Mouse (Mus musculus) hindbrain, embryonic 16.5 days (tissue): ENCODE measurements around the gene Ptprh. TPM values are rescaled to one million over a fixed set of nuclear protein-coding genes. Genes with fewer than 3 reads are reported as not detected.

Experiments used
- ATAC-seq: fragments of 200-750 bp; cut with Nextera tagmentation; 2 replicates; pipeline ENCODE4 v1.8.0; 2017; ENCODE audit warnings: moderate TSS enrichment, moderate library complexity
- H3K27ac ChIP-seq: fragments of 300-500 bp; sonication (generic); 2 replicates; pipeline ENCODE4 v1.5.1; 2014; ENCODE audit warnings: low read depth, mild to moderate bottlenecking, control low read depth, low read length, moderate library complexity
- H3K27me3 ChIP-seq: fragments of 300-500 bp; sonication (generic); replicated peaks from 2 replicates; pipeline ENCODE4 v1.6.1; 2014; ENCODE audit warnings: low read length; ENCODE audit not compliant: control insufficient read depth, insufficient read depth
- H3K36me3 ChIP-seq: fragments of 300-500 bp; sonication (generic); 2 replicates; pipeline ENCODE4 v1.6.1; 2014; ENCODE audit warnings: mild to moderate bottlenecking, low read length, moderate library complexity, mixed read lengths; ENCODE audit not compliant: control insufficient read depth, insufficient read depth
- H3K4me1 ChIP-seq: fragments of 300-500 bp; sonication (generic); 2 replicates; pipeline ENCODE4 v1.6.1; 2014; ENCODE audit warnings: low read depth, low read length; ENCODE audit not compliant: control insufficient read depth, insufficient read depth
- H3K4me2 ChIP-seq: fragments of 300-500 bp; sonication (generic); 2 replicates; pipeline ENCODE4 v1.6.1; 2014; ENCODE audit warnings: mild to moderate bottlenecking, low read length, control low read depth, moderate library complexity
- H3K4me3 ChIP-seq: fragments of 300-500 bp; sonication (generic); 2 replicates; pipeline ENCODE4 v1.5.1; 2014; ENCODE audit warnings: mild to moderate bottlenecking, low read length, control low read depth, moderate library complexity
- H3K9ac ChIP-seq: fragments of 300-500 bp; sonication (generic); 2 replicates; pipeline ENCODE4 v1.6.1; 2014; ENCODE audit warnings: low read depth, mild to moderate bottlenecking, control low read depth, low read length, moderate library complexity
- H3K9me3 ChIP-seq: fragments of 300-500 bp; sonication (generic); 2 replicates; pipeline ENCODE4 v1.6.1; 2014; ENCODE audit warnings: mild to moderate bottlenecking, low read length, moderate library complexity; ENCODE audit not compliant: control insufficient read depth
- WGBS: fragments of 180-500 bp; shearing (Covaris S2); extraction: QIAGEN DNeasy Blood & Tissue Kit; methylation state at CpG from one replicate; pipeline ENCODE4 v1.1.7; 2014; 5-methylcytosine and 5-hydroxymethylcytosine counted together
- polyA plus RNA-seq: library from polyadenylated mRNA; unstranded; fragments of >200 nt; fragmentation: Nextera tagmentation; extraction: Ambion mirVana; gene quantifications from 2 replicates; pipeline ENCODE4 v1.2.1, GENCODE M21; 2015

Gene Ptprh
- polyA plus RNA-seq, 1 experiment from 2014 or later, result 1.1 TPM

DNA sequence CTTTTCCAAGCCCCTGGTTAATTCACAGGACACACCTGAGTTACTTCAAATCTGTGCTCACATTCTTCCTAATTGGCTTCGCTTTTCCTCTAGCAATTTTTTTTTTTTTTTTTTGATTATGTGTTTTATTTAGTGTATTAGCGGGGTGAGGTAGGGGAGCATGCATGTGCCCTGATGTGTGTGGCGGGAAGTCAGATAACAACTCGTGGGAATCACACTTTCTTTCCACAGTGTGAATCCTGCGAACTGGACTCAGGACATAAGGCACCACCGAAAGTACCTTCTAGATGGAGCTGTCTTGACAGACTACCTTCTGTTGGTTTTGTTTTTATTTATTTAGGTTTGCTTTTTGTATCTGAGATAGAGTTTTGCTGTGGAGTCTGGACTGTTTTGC, 46.7 kb downstream of the Ptprh start:
- WGBS, result 72% methylated on average over 6 of the region's 6 CpGs
- no peak; the same call in 1 of the 2 replicates for ATAC-seq
- Histone ChIP-seq H3K4me2 (peak overlapping the region; percentile 50), H3K9me3 (no peaks in the 10 kb centered on the region), H3K36me3 (no peaks in the 10 kb centered on the region), H3K27me3 (no peaks in the 10 kb centered on the region), H3K9ac (0 out of 2 replicates have a peak overlapping the region, but pooled peaks have one; percentile 3), H3K4me1 (no peaks in the 10 kb centered on the region), H3K27ac (no peak overlapping the region; the same call in 1 of the 2 replicates), H3K4me3 (peak overlapping the region; percentile 12; the same call in 1 of the 2 replicates)

GRCm38 (mm10) chr7:4556256-4557166, 47.3 kb downstream of the Ptprh start:
- Histone ChIP-seq H3K4me3 (peak overlapping the region; percentile 12), H3K27ac (no peak overlapping the region; the same call in 1 of the 2 replicates)
- WGBS, result 21% methylated on average over 15 of the region's 15 CpGs

GRCm38 (mm10) chr7:4547221-4547641, 56.6 kb downstream of the Ptprh start, which contains the start of gene Syt5:
TSS of gene Syt5 (minus strand) at chr7:4547541.
- peak; percentile 90 for ATAC-seq
- 4% methylated on average over 33 of the region's 33 CpGs for WGBS
- H3K27me3 ChIP-seq, result no peaks in the 10 kb centered on the region

More at GRCm38 (mm10) chr7:4556256-4557166, 47.3 kb downstream of the Ptprh start:
- peak overlapping the region; percentile 15; the same call in 1 of the 2 replicates for H3K9ac ChIP-seq
- H3K27me3 ChIP-seq, result no peaks in the 10 kb centered on the region
- no peaks in the 10 kb centered on the region for H3K36me3 ChIP-seq
- peak overlapping the region; percentile 50 for H3K4me2 ChIP-seq
- H3K4me1 ChIP-seq, result no peaks in the 10 kb centered on the region
- ATAC-seq, result peak; percentile 97
- H3K9me3 ChIP-seq, result no peaks in the 10 kb centered on the region

DNA sequence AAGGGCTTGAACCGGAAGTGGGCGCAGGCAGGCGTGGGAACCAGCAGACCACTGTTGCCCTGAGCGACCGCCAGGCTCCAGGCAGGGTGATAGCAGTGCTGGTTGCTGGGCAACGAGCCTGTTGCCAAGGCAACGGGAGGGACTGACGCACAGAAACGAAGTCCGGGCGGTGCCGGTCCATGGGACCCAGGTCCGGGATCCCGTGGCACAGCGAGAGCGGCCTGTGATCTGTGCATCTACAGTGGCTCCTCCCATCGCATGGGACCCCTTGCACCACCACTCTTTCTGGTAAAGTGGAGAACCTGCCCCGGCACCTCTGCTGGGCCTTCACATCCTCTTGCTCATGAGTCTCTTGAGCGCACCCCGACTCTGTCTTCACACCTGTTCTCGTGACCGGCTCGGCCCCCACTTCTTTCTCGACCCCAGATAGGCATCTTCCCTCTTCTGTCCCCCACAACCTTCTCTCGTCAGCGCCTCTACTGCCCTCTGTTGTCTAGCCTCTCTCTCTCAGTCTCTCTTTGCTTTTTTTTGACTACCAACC, 57.2 kb downstream of the Ptprh start:
- Histone ChIP-seq H3K36me3 (0 out of 2 replicates have a peak, but pooled peaks cover 6% of the 10 kb centered on the region), H3K27me3 (no peaks in the 10 kb centered on the region), H3K9me3 (peaks cover 3% of the 10 kb centered on the region), H3K9ac (peak overlapping the region; percentile 77), H3K4me3 (peak overlapping the region; percentile 56), H3K4me1 (peaks cover 9% of the 10 kb centered on the region), H3K27ac (peak overlapping the region; percentile 93), H3K4me2 (peak overlapping the region; percentile 87)
- WGBS, result under 1% methylated on average over 25 of the region's 26 CpGs
- ATAC-seq, result peak; percentile 89

More at GRCm38 (mm10) chr7:4547221-4547641, 56.6 kb downstream of the Ptprh start, which contains the start of gene Syt5:
- H3K4me3 ChIP-seq, result peak within 1 kb of the TSS; percentile 56
- H3K4me2 ChIP-seq, result peak within 1 kb of the TSS; percentile 87
- H3K9ac ChIP-seq, result peak within 1 kb of the TSS; percentile 77
- H3K36me3 ChIP-seq, result 0 out of 2 replicates have a peak, but pooled peaks cover 3% of the 10 kb centered on the region
- H3K4me1 ChIP-seq, result peaks cover 9% of the 10 kb centered on the region
- H3K9me3 ChIP-seq, result peaks cover 3% of the 10 kb centered on the region
- peak within 1 kb of the TSS; percentile 93 for H3K27ac ChIP-seq

DNA sequence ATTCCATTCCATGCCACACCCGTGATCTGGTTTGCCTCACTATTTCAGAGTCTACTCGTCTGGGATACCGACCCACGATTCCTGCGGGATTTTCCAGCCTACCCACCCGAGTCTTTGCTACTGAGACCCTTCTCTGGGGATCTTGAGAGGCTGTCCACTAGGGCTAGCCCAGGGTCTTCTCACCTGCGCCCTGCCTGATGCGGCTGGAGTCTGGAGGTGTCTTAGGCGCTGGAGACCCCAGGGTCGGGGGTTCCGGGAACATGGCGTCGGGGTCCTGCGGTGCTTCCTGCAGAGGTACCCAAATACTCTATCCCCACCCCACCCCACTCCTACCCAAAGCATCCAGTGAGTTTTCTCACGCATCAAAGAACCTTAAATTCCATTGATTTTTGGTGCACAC, 57.8 kb downstream of the Ptprh start:
- peak overlapping the region; percentile 87 for H3K4me2 ChIP-seq
- H3K4me1 ChIP-seq, result peaks cover 9% of the 10 kb centered on the region
- H3K27me3 ChIP-seq, result no peaks in the 10 kb centered on the region
- H3K9ac ChIP-seq, result peak overlapping the region; percentile 77
- peak overlapping the region; percentile 56 for H3K4me3 ChIP-seq
- peak overlapping the region; percentile 93 for H3K27ac ChIP-seq
- H3K36me3 ChIP-seq, result peaks cover 6% of the 10 kb centered on the region; the same call in 1 of the 2 replicates
- peaks cover 3% of the 10 kb centered on the region for H3K9me3 ChIP-seq
- 66% methylated on average over 15 of the region's 15 CpGs for WGBS
- peak; percentile 17 for ATAC-seq

- Histone ChIP-seq H3K4me3 (no peak overlapping the region), H3K9ac (no peak overlapping the region), H3K9me3 (peaks cover 3% of the 10 kb centered on the region), H3K27ac (no peak overlapping the region), H3K36me3 (peaks cover 10% of the 10 kb centered on the region), H3K27me3 (no peaks in the 10 kb centered on the region), H3K4me2 (no peak overlapping the region), H3K4me1 (peaks cover 9% of the 10 kb centered on the region)
- WGBS, result 40% methylated on average over 17 of the region's 17 CpGs
- no peak for ATAC-seq
Observed at GRCm38 (mm10) chr7:4542013-4542412, 61.8 kb downstream of the Ptprh start.

DNA sequence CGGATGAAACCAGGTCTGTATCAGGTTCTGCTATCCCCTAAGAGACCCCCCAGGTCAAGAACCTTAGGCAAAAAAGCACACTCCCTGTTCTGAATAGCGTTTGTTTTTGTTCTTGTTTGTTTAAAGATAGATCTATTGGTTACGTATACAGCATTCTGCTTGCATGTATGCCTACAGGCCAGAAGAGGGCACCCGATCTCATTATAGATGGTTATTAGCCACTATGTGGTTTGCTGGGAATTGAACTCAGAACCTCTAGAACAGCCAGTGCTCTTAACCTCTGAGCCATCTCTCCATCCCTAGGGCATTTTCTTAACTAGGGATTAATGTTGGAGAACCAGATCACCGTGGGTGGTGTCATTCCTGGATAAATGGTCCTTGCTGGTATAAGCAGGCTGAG, 62.5 kb downstream of the Ptprh start:
- Histone ChIP-seq H3K4me1 (peaks cover 9% of the 10 kb centered on the region), H3K36me3 (peaks cover 10% of the 10 kb centered on the region), H3K9me3 (peaks cover 3% of the 10 kb centered on the region), H3K27me3 (no peaks in the 10 kb centered on the region), H3K27ac (no peak overlapping the region), H3K9ac (no peak overlapping the region), H3K4me3 (no peak overlapping the region), H3K4me2 (no peak overlapping the region)
- WGBS, result 70% methylated on average over 5 of the region's 5 CpGs
- no peak for ATAC-seq

DNA sequence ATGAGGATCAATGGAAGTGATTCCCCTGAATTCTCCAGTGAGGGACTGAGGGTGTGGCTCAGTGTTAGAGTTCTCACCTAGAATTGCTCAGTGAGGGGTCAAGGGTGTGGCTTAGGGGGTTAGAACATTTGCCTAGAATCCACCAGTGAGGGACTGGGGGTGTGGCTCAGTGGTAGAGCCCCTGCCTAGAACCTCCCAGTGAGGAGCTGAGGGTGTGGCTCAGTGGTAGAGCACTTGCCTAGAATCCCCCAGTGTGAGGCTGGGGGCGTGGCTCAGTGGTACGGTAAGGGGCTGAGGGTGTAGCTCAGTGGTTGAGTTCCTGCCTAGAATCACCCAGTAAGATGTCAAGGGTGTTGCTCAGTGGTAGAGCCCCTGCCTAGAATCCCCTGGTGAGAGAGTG, 64.8 kb downstream of the Ptprh start:
- no peak for ATAC-seq
- Histone ChIP-seq H3K9me3 (peaks cover 3% of the 10 kb centered on the region), H3K4me3 (no peak overlapping the region), H3K36me3 (peaks cover 10% of the 10 kb centered on the region), H3K4me2 (no peak overlapping the region), H3K4me1 (no peaks in the 10 kb centered on the region), H3K9ac (no peak overlapping the region), H3K27me3 (no peaks in the 10 kb centered on the region), H3K27ac (no peak overlapping the region)
- 80% methylated on average over 2 of the region's 2 CpGs for WGBS

DNA sequence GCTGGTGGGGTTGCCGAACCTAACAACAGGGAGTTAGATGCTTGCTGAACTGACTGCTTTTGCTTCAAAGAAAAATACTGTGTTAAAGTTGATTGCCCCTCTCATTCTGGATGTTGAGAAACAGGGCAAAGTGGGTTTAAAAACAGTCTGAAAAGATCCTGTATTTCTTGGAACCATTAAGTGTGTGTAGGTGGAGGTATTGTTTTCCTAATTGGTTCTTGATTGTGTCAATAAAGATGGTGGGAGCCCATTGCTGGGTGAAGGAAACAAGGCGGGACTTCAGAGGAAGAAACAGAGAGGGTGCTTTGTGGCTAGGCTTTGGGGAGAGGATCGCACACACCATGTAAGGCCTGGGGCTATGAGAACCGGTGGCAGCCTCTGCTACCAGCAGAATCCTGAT, 66.7 kb downstream of the Ptprh start:
- peaks cover 7% of the 10 kb centered on the region for H3K36me3 ChIP-seq
- no peak overlapping the region for H3K9ac ChIP-seq
- H3K4me3 ChIP-seq, result no peak overlapping the region
- no peak for ATAC-seq
- H3K4me1 ChIP-seq, result no peaks in the 10 kb centered on the region
- H3K27ac ChIP-seq, result no peak overlapping the region
- no peaks in the 10 kb centered on the region for H3K27me3 ChIP-seq
- no peaks in the 10 kb centered on the region for H3K9me3 ChIP-seq
- WGBS, result 63% methylated on average over 4 of the region's 4 CpGs
- H3K4me2 ChIP-seq, result no peak overlapping the region
